Mouse (Mus musculus) kidney, postnatal 0 days (tissue): ENCODE measurements around the gene Tbc1d24. TPM values are rescaled to one million over a fixed set of nuclear protein-coding genes. Genes with fewer than 3 reads are reported as not detected.

Source experiments
- ATAC-seq: fragments of 200-750 bp; cut with Nextera tagmentation; replicated peaks from 2 replicates; pipeline ENCODE4 v1.8.0; 2017; ENCODE audit warnings: low read depth, moderate number of reproducible peaks, moderate TSS enrichment, moderate library complexity; ENCODE audit not compliant: low FRiP score
- DNase-seq: peaks from one replicate; pipeline ENCODE4 v3.0.0-alpha.2; 2016; ENCODE audit warnings: low spot score
- H3K27ac ChIP-seq: fragments of 300-500 bp; sonication (generic); 2 replicates; pipeline ENCODE4 v1.5.1; 2014; ENCODE audit warnings: mild to moderate bottlenecking
- H3K27me3 ChIP-seq: fragments of 300-500 bp; sonication (generic); 2 replicates; pipeline ENCODE4 v1.6.1; 2014; ENCODE audit warnings: low read length, mixed read lengths; ENCODE audit not compliant: insufficient read depth
- H3K36me3 ChIP-seq: fragments of 300-500 bp; sonication (generic); 2 replicates; pipeline ENCODE4 v1.6.1; 2014; ENCODE audit warnings: low read length, mixed read lengths; ENCODE audit not compliant: insufficient read depth
- H3K4me1 ChIP-seq: fragments of 300-500 bp; sonication (generic); replicated peaks from 2 replicates; pipeline ENCODE4 v1.6.1; 2014; ENCODE audit warnings: antibody characterized with exemption, low read length, mixed read lengths; ENCODE audit not compliant: insufficient read depth
- H3K4me2 ChIP-seq: fragments of 300-500 bp; sonication (generic); 2 replicates; pipeline ENCODE4 v1.6.1; 2014; ENCODE audit warnings: mild to moderate bottlenecking, low read length, moderate library complexity, mixed read lengths
- H3K4me3 ChIP-seq: fragments of 300-500 bp; sonication (generic); replicated peaks from 2 replicates; pipeline ENCODE4 v1.5.1; 2014; ENCODE audit warnings: low read depth, low read length
- H3K9ac ChIP-seq: fragments of 300-500 bp; sonication (generic); 2 replicates; pipeline ENCODE4 v1.6.1; 2014; ENCODE audit warnings: low read depth, low read length
- H3K9me3 ChIP-seq: fragments of 300-500 bp; sonication (generic); replicated peaks from 2 replicates; pipeline ENCODE4 v1.6.1; 2016; ENCODE audit warnings: low read length, inconsistent platforms, mixed read lengths
- CTCF ChIP-seq: IDR thresholded peaks from 2 replicates; pipeline ENCODE4 v1.5.1; 2016; ENCODE audit warnings: antibody characterized with exemption, low read depth, mild to moderate bottlenecking, moderate library complexity
- WGBS: fragments of 180-500 bp; shearing (Covaris S2); extraction: QIAGEN DNeasy Blood & Tissue Kit; methylation state at CpG from one replicate; pipeline ENCODE4 v1.1.7; 2014; 5-methylcytosine and 5-hydroxymethylcytosine counted together
- polyA plus RNA-seq: library from polyadenylated mRNA; unstranded; fragments of >200 nt; fragmentation: Nextera tagmentation; extraction: Ambion mirVana; gene quantifications from 2 replicates; pipeline ENCODE4 v1.2.1, GENCODE M21; 2015

Gene Tbc1d24
- polyA plus RNA-seq, 1 experiment from 2014 or later: 2.3 TPM

GRCm38 (mm10) chr17:24150824-24151223 is 54.5 kb downstream of the Tbc1d24 start, which contains the start of gene Pdpk1:
Pdpk1 (minus strand) TSS chr17:24150924.
- no peak for ATAC-seq
- DNase-seq: no peak
- Histone ChIP-seq H3K4me2 (peak within 1 kb of the TSS; percentile 68), H3K4me3 (peak within 1 kb of the TSS; percentile 30), H3K36me3 (0 out of 2 replicates have a peak, but pooled peaks cover 2% of the 10 kb centered on the region), H3K27ac (no peak within 1 kb of the TSS), H3K4me1 (no peaks in the 10 kb centered on the region), H3K9ac (peak within 1 kb of the TSS; percentile 43; the same call in 1 of the 2 replicates), H3K27me3 (no peaks in the 10 kb centered on the region), H3K9me3 (no peaks in the 10 kb centered on the region)
- WGBS: 80% methylated on average over 2 of the region's 2 CpGs
- TF ChIP-seq CTCF: no peak

DNA sequence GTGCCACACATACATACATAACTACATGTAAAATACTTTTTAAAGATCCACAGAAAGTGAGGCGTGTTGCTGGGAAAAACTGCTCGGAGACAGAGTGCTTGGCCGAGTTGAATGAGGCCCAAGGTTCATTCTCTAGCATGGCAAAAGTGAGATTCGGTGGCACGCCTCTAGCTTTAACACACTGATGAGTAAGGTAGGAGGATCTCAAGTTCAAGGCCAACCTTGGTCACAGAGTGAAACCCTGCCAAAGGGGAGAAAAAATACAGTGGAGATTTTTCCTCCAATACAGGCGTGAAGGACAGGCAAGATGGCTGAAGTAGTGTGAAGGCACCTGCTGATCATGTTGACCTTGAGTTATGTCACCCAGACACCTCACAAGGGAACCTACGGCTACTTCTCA is 55.9 kb downstream of the Tbc1d24 start:
- Histone ChIP-seq H3K4me1 (no peaks in the 10 kb centered on the region), H3K27ac (no peak overlapping the region), H3K27me3 (no peaks in the 10 kb centered on the region), H3K9ac (no peak overlapping the region), H3K36me3 (no peaks in the 10 kb centered on the region), H3K9me3 (no peaks in the 10 kb centered on the region), H3K4me2 (no peak overlapping the region), H3K4me3 (no peak overlapping the region)
- 86% methylated on average over 7 of the region's 7 CpGs for WGBS
- TF ChIP-seq CTCF: no peak
- DNase-seq: no peak
- ATAC-seq: no peak

DNA sequence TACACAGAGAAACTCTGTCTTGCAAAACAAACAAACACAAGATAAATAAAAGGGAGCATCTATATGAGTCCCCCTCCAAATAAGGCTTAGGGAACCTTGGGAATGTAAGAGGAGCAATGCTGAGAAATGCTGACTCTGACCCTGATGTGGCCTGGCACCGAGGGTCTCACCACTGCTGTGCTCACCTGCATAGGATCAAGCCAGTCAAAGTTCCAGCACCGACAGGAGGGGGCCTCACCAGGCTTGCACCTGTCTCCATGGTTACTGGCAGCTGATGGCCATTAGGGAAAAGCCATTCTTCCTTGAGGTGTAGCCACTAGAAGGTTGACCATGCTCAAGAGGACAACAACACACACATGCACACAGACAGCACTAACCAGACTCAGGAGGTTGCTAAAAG is 62.5 kb downstream of the Tbc1d24 start:
- Histone ChIP-seq H3K4me2 (no peak overlapping the region), H3K4me1 (peaks cover 13% of the 10 kb centered on the region), H3K9me3 (no peaks in the 10 kb centered on the region), H3K27me3 (no peaks in the 10 kb centered on the region), H3K4me3 (no peak overlapping the region), H3K27ac (no peak overlapping the region), H3K9ac (no peak overlapping the region), H3K36me3 (no peaks in the 10 kb centered on the region)
- ATAC-seq (no peak), DNase-seq (no peak)
- no peak for TF ChIP-seq CTCF
- WGBS: 35% methylated on average over 2 of the region's 2 CpGs

GRCm38 (mm10) chr17:24141425-24141920 is 63.9 kb downstream of the Tbc1d24 start:
- under 1% methylated on average over 53 of the region's 57 CpGs for WGBS
- no peaks in the 10 kb centered on the region for H3K9me3 ChIP-seq
- H3K36me3 ChIP-seq: no peaks in the 10 kb centered on the region
- DNase-seq: peak; percentile 99
- H3K4me3 ChIP-seq: peak overlapping the region; percentile 92
- peaks cover 13% of the 10 kb centered on the region for H3K4me1 ChIP-seq
- no peaks in the 10 kb centered on the region for H3K27me3 ChIP-seq
- peak; percentile 98 for ATAC-seq
- H3K27ac ChIP-seq: peak overlapping the region; percentile 94
- peak overlapping the region; percentile 94 for H3K9ac ChIP-seq
- peak overlapping the region; percentile 79 for H3K4me2 ChIP-seq
- no peak for TF ChIP-seq CTCF

GRCm38 (mm10) chr17:24140845-24141424 is 64.4 kb downstream of the Tbc1d24 start:
- Histone ChIP-seq H3K4me1 (peaks cover 13% of the 10 kb centered on the region), H3K4me3 (peak overlapping the region; percentile 92), H3K27ac (peak overlapping the region; percentile 94), H3K9me3 (no peaks in the 10 kb centered on the region), H3K9ac (peak overlapping the region; percentile 94), H3K36me3 (no peaks in the 10 kb centered on the region), H3K4me2 (peak overlapping the region; percentile 79), H3K27me3 (no peaks in the 10 kb centered on the region)
- TF ChIP-seq CTCF: no peak
- peak; percentile 64 for ATAC-seq
- WGBS: under 1% methylated on average over 31 of the region's 43 CpGs
- peak; percentile 66 for DNase-seq

GRCm38 (mm10) chr17:24139968-24140367 is 65.4 kb downstream of the Tbc1d24 start:
- H3K9me3 ChIP-seq: no peaks in the 10 kb centered on the region
- ATAC-seq: no peak
- no peaks in the 10 kb centered on the region for H3K27me3 ChIP-seq
- H3K4me1 ChIP-seq: peaks cover 13% of the 10 kb centered on the region
- H3K9ac ChIP-seq: peak overlapping the region; percentile 94; the same call in 1 of the 2 replicates
- peak overlapping the region; percentile 79 for H3K4me2 ChIP-seq
- H3K4me3 ChIP-seq: peak overlapping the region; percentile 92; the same call in 1 of the 2 replicates
- H3K36me3 ChIP-seq: no peaks in the 10 kb centered on the region
- H3K27ac ChIP-seq: no peak overlapping the region; the same call in 1 of the 2 replicates
- WGBS: 76% methylated on average over 4 of the region's 4 CpGs
- TF ChIP-seq CTCF: no peak
- no peak for DNase-seq
